Mouse (Mus musculus) MEL (cell line): ENCODE measurements around the gene Dhrs13. TPM values are rescaled to one million over a fixed set of nuclear protein-coding genes. Genes with fewer than 3 reads are reported as not detected.
A peak's percentile ranks its signal among the peaks of the same experiment; 100 is the strongest.

Experiments
- DNase-seq: peaks from one replicate; pipeline ENCODE4 v3.0.0; 2011; ENCODE audit warnings: low read depth, low spot score
- H3K27ac ChIP-seq: 2 replicates; pipeline ENCODE4 v1.5.1; 2012; ENCODE audit warnings: low read depth, mild to moderate bottlenecking, control low read depth, low read length, moderate library complexity; ENCODE audit not compliant: control insufficient read depth
- H3K27me3 ChIP-seq, 2 experiments: fragments of 150-350 bp in 1 of 2; sonication (generic) in 1 of 2; 2 replicates each; pipeline ENCODE4 v1.6.1; 2012; ENCODE audit warnings: low read length in 2 of 2, mild to moderate bottlenecking in 2 of 2, improper control_type of control experiment in 1 of 2, moderate library complexity in 1 of 2; ENCODE audit not compliant: insufficient read depth in 2 of 2, control insufficient read depth in 1 of 2
- H3K36me3 ChIP-seq, 2 experiments: 2 replicates each; pipeline ENCODE4 v1.6.1; 2012 to 2014; ENCODE audit warnings: low read length in 2 of 2, improper control_type of control experiment in 1 of 2, inconsistent platforms in 1 of 2, mild to moderate bottlenecking in 1 of 2; ENCODE audit not compliant: insufficient read depth in 2 of 2, control insufficient read depth in 1 of 2
- H3K4me1 ChIP-seq, 2 experiments: fragments of 150-350 bp in 1 of 2; sonication (generic) in 1 of 2; 2 replicates each; pipeline ENCODE4 v1.6.1; 2012; ENCODE audit warnings: low read length in 2 of 2, improper control_type of control experiment in 1 of 2, mild to moderate bottlenecking in 1 of 2; ENCODE audit not compliant: insufficient read depth in 2 of 2, control insufficient read depth in 1 of 2
- H3K4me3 ChIP-seq, 2 experiments: fragments of 150-350 bp in 1 of 2; sonication (generic) in 1 of 2; 2 replicates each; pipeline ENCODE4 v1.5.1; 2012; ENCODE audit warnings: low read depth in 2 of 2, low read length in 2 of 2, mild to moderate bottlenecking in 2 of 2, moderate library complexity in 2 of 2, control low read depth in 1 of 2, improper control_type of control experiment in 1 of 2; ENCODE audit not compliant: control insufficient read depth in 1 of 2, insufficient read depth in 1 of 2
- H3K79me2 ChIP-seq: 2 replicates; pipeline ENCODE4 v1.6.1; 2012; ENCODE audit warnings: mild to moderate bottlenecking, low read length, moderate library complexity; ENCODE audit not compliant: control insufficient read depth, poor library complexity, insufficient read depth
- H3K9ac ChIP-seq: 2 replicates; pipeline ENCODE4 v1.6.1; 2012; ENCODE audit warnings: low read depth, mild to moderate bottlenecking, control low read depth, low read length, moderate library complexity; ENCODE audit not compliant: control insufficient read depth, poor library complexity, severe bottlenecking
- H3K9me3 ChIP-seq: fragments of 150-350 bp; sonication (generic); replicated peaks from 2 replicates; pipeline ENCODE4 v1.6.1; 2012; ENCODE audit warnings: mild to moderate bottlenecking, low read length, improper control_type of control experiment, moderate library complexity; ENCODE audit not compliant: insufficient read depth
- BHLHE40 ChIP-seq: IDR thresholded peaks from 2 replicates; pipeline ENCODE4 v1.6.1; 2012; ENCODE audit warnings: low read depth, mild to moderate bottlenecking, inconsistent platforms, low read length, improper control_type of control experiment, borderline replicate concordance
- CHD1 ChIP-seq: IDR thresholded peaks from 2 replicates; pipeline ENCODE4 v1.6.1; 2012; ENCODE audit warnings: low read depth, mild to moderate bottlenecking, inconsistent platforms, low read length, improper control_type of control experiment
- CTCF ChIP-seq, 3 experiments: IDR thresholded peaks in 2 of 3; conservative IDR thresholded peaks in 1 of 3; 2 replicates each; pipeline ENCODE4 v1.5.1; 2011 to 2012; ENCODE audit warnings: low read length in 3 of 3, low read depth in 2 of 3, mild to moderate bottlenecking in 2 of 3, improper control_type of control experiment in 1 of 3, inconsistent platforms in 1 of 3, mixed read lengths in 1 of 3, moderate library complexity in 1 of 3; ENCODE audit not compliant: control insufficient read depth in 1 of 3, insufficient read depth in 1 of 3, poor library complexity in 1 of 3, severe bottlenecking in 1 of 3
- E2F4 ChIP-seq: IDR thresholded peaks from 2 replicates; pipeline ENCODE4 v1.6.1; 2011; ENCODE audit warnings: low read depth, low read length, improper control_type of control experiment, borderline replicate concordance
- ELF1 ChIP-seq: IDR thresholded peaks from 2 replicates; pipeline ENCODE4 v1.6.1; 2014; ENCODE audit warnings: low read depth, mild to moderate bottlenecking, inconsistent platforms, low read length, improper control_type of control experiment, moderate library complexity
- EP300 ChIP-seq, 2 experiments: IDR thresholded peaks; 2 replicates each; pipeline ENCODE4 v1.6.1; 2011; ENCODE audit warnings: improper control_type of control experiment in 2 of 2, low read length in 2 of 2, low read depth in 1 of 2, mild to moderate bottlenecking in 1 of 2
- GABPA ChIP-seq: IDR thresholded peaks from 2 replicates; pipeline ENCODE4 v1.6.1; 2012; ENCODE audit warnings: low read depth, mild to moderate bottlenecking, inconsistent platforms, low read length, improper control_type of control experiment, moderate library complexity
- JUND ChIP-seq: IDR thresholded peaks from 2 replicates; pipeline ENCODE4 v1.6.1; 2011; ENCODE audit warnings: low read depth, mild to moderate bottlenecking, improper control_type of control experiment, low read length
- KAT2A ChIP-seq: conservative IDR thresholded peaks from 2 replicates; pipeline ENCODE4 v1.6.1; 2012; ENCODE audit warnings: low read depth, low read length, improper control_type of control experiment, inconsistent platforms
- MAX ChIP-seq: IDR thresholded peaks from 2 replicates; pipeline ENCODE4 v1.6.1; 2011; ENCODE audit warnings: low read length, improper control_type of control experiment
- MYB ChIP-seq: IDR thresholded peaks from 2 replicates; pipeline ENCODE4 v1.6.1; 2011; ENCODE audit warnings: mild to moderate bottlenecking, low read depth, low read length, improper control_type of control experiment
- MYC ChIP-seq: IDR thresholded peaks from 2 replicates; pipeline ENCODE4 v1.6.1; 2011; ENCODE audit warnings: low read depth, mild to moderate bottlenecking, low read length, improper control_type of control experiment, moderate library complexity
- NRF1 ChIP-seq: IDR thresholded peaks from 2 replicates; pipeline ENCODE4 v1.6.1; 2014; ENCODE audit warnings: low read depth, mild to moderate bottlenecking, inconsistent platforms, low read length, improper control_type of control experiment, moderate library complexity; ENCODE audit not compliant: poor library complexity, insufficient read depth, severe bottlenecking
- POLR2AphosphoS2 ChIP-seq: IDR thresholded peaks from 2 replicates; pipeline ENCODE4 v1.6.1; 2011; ENCODE audit warnings: low read length, improper control_type of control experiment
- RAD21 ChIP-seq: IDR thresholded peaks from 2 replicates; pipeline ENCODE4 v1.6.1; 2011; ENCODE audit warnings: mild to moderate bottlenecking, low read depth, low read length, improper control_type of control experiment
- RCOR1 ChIP-seq: IDR thresholded peaks from 2 replicates; pipeline ENCODE4 v1.6.1; 2012; ENCODE audit warnings: low read depth, mild to moderate bottlenecking, inconsistent platforms, low read length, improper control_type of control experiment
- TCF12 ChIP-seq: IDR thresholded peaks from 2 replicates; pipeline ENCODE4 v1.6.1; 2014; ENCODE audit warnings: low read depth, mild to moderate bottlenecking, inconsistent platforms, low read length, improper control_type of control experiment, moderate library complexity
- UBTF ChIP-seq: IDR thresholded peaks from 2 replicates; pipeline ENCODE4 v1.6.1; 2012; ENCODE audit warnings: low read depth, mild to moderate bottlenecking, inconsistent platforms, low read length, improper control_type of control experiment, moderate library complexity, borderline replicate concordance; ENCODE audit not compliant: insufficient read depth
- USF2 ChIP-seq, 2 experiments: IDR thresholded peaks; 2 replicates each; pipeline ENCODE4 v1.6.1; 2011 to 2012; ENCODE audit warnings: improper control_type of control experiment in 2 of 2, low read length in 2 of 2, borderline replicate concordance in 1 of 2, inconsistent platforms in 1 of 2, low read depth in 1 of 2, mild to moderate bottlenecking in 1 of 2; ENCODE audit not compliant: insufficient read depth in 1 of 2
- ZNF384 ChIP-seq: IDR thresholded peaks from 2 replicates; pipeline ENCODE4 v1.6.1; 2012; ENCODE audit warnings: low read depth, mild to moderate bottlenecking, inconsistent platforms, low read length, improper control_type of control experiment
- polyA plus RNA-seq, 2 experiments: library from polyadenylated mRNA; stranded (reverse) in 1 of 2; unstranded in 1 of 2; fragments of >175 nt in 1 of 2; fragments of >200 nt in 1 of 2; gene quantifications; 2 replicates each; pipeline versions ENCODE4 v1.2.1 to v1.2.4; 2012; ENCODE audit warnings: low replicate concordance in 2 of 2, low read depth in 1 of 2; ENCODE audit not compliant: insufficient read length in 2 of 2, insufficient read depth in 1 of 2, missing spikeins in 1 of 2
- total RNA-seq: library from RNA; depleted of rRNA; stranded (reverse); fragments of 300-350 nt; gene quantifications from 2 replicates; pipeline ENCODE4 v1.2.3, GENCODE M21; 2012

Dhrs13 gene
- total and polyA plus RNA-seq, 3 experiments = 27.9 to 36.7 TPM; not detected in 1

DNA sequence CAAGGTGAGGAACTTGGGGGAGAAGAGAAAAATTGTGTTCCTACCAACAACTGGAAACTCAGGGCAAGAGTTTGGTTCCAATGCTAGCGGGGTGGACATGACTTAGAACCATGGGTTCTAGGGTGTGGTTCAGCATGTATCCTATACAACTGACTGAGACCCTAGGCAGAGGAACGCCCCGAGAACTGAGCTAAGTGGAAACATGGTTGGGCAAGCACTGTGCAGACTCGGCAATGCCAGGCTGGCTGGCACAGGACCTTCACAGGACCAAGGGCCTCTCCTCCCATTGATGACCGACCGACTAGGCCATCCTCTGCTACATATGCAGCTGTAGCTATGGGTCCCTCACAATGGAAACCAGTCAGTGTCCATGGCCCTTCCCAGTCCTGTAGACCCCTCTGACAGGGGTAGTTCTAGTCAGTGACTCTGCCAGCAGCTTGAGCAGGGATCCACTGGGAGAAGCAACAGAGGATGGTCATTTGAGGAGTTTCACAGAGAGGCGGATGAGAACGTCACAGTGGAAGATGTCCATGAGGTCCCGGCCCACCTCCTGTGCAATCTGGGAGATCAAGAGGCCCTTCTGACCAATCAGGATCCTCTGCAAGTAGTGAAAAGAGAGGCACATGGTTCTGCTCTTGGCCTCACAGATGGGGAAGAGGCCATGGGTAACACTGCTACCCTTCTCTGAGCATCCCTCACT, 41.6 kb downstream of the Dhrs13 start:
- no peak for DNase-seq
- peak overlapping the region in 1 of 2 experiments; percentile 45; a peak in 1 of 4 replicates for H3K4me3 ChIP-seq
- TF ChIP-seq JUND (no peak), USF2 (IDR thresholded peaks at IDR 0.05; ENCODE audit: borderline replicate concordance in 1 of 2, insufficient read depth in 1 of 2, low read depth in 1 of 2, low read length in 2 of 2) (no peak), GABPA (no peak), ZNF384 (no peak), CHD1 (no peak), TCF12 (no peak)
- TF ChIP-seq, all 39 proteins: peak for 0
- Histone ChIP-seq H3K9ac (peak overlapping the region; percentile 37; the same call in 1 of the 2 replicates), H3K27ac (peak overlapping the region; percentile 34), H3K79me2 (peaks cover 6% of the 10 kb centered on the region), H3K4me1 (peaks cover 18 to 52% of the 10 kb centered on the region in 2 experiments), H3K36me3 (peaks cover 15 to 51% of the 10 kb centered on the region in 2 experiments), H3K9me3 (no peaks in the 10 kb centered on the region), H3K27me3 (no peaks in the 10 kb centered on the region)

DNA sequence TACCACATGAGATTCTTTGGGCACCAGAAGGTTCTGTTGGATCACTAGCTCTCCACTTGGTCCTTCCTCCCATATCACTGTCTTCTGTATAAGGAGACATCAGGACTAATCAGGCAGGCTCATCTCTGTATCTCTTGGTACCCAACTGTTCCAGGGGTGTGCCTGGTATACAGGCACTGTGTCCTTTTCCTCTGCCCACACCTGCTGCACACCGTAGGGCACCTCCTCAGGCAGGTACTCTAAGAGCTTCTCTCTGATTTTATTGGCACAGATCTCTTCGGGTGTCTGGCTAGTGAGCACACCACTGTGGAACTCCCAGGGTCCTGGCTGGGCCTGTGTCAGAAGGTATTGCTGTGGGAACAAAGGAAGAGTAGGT, 42.2 kb downstream of the Dhrs13 start:
- H3K9me3 ChIP-seq = no peaks in the 10 kb centered on the region
- H3K36me3 ChIP-seq = peaks cover 15 to 49% of the 10 kb centered on the region in 2 experiments
- H3K27ac ChIP-seq = no peak overlapping the region
- peaks cover 11% of the 10 kb centered on the region for H3K79me2 ChIP-seq
- H3K4me1 ChIP-seq = peaks cover 20 to 50% of the 10 kb centered on the region in 2 experiments
- no peak for DNase-seq
- H3K4me3 ChIP-seq = no peak overlapping the region
- H3K27me3 ChIP-seq = no peaks in the 10 kb centered on the region
- TF ChIP-seq TCF12 = no peak
- TF ChIP-seq RAD21 = no peak
- TF ChIP-seq MYC = no peak
- TF ChIP-seq KAT2A = no peak
- no peak for TF ChIP-seq ELF1
- TF ChIP-seq, all 39 proteins: peak for 0
- H3K9ac ChIP-seq = no peak overlapping the region

DNA sequence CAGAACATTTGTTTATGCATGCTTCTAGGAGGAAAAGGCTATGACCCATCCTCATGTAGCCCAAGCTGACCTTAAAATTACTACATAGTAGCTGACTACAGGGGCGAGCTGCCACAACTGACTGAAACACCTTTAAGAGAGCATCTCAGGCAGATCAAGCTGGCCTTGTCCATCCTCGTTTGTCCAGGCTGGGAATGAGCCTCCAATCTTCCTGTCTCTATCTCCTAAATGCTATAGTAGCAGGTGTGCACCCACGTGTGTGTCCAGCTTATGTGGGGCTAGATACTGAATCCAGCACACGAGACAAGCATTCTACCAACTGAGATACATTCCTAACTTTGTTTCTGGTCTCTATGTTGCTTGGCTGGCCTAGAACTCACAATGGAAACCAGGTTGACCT, 42.6 kb downstream of the Dhrs13 start:
- H3K36me3 ChIP-seq = peaks cover 15 to 49% of the 10 kb centered on the region in 2 experiments
- no peaks in the 10 kb centered on the region for H3K9me3 ChIP-seq
- TF ChIP-seq MAX = no peak
- no peak for TF ChIP-seq POLR2AphosphoS2
- no peak for TF ChIP-seq BHLHE40
- no peak for TF ChIP-seq EP300 (IDR thresholded peaks at IDR 0.05; ENCODE audit: low read depth in 1 of 2, low read length in 2 of 2)
- TF ChIP-seq CHD1 = no peak
- TF ChIP-seq RCOR1 = no peak
- no peak for TF ChIP-seq E2F4
- no peak for TF ChIP-seq MYB
- TF ChIP-seq NRF1 = no peak
- no peak for TF ChIP-seq CTCF (IDR thresholded peaks at IDR 0.05 in 2 of 3, conservative IDR thresholded peaks at IDR 0.05 in 1 of 3; ENCODE audit: control insufficient read depth in 1 of 3, insufficient read depth in 1 of 3, low read depth in 2 of 3, low read length in 3 of 3, poor library complexity in 1 of 3, severe bottlenecking in 1 of 3)
- TF ChIP-seq UBTF = no peak
- TF ChIP-seq GABPA = no peak
- H3K9ac ChIP-seq = no peak overlapping the region
- H3K4me3 ChIP-seq = no peak overlapping the region
- no peak for DNase-seq
- H3K27ac ChIP-seq = no peak overlapping the region
- H3K4me1 ChIP-seq = peaks cover 20 to 48% of the 10 kb centered on the region in 2 experiments
- H3K27me3 ChIP-seq = no peaks in the 10 kb centered on the region
- peaks cover 14% of the 10 kb centered on the region for H3K79me2 ChIP-seq
